23 mouse cellular contexts compared by ENCODE assay signal in the genomic region with DNA sequence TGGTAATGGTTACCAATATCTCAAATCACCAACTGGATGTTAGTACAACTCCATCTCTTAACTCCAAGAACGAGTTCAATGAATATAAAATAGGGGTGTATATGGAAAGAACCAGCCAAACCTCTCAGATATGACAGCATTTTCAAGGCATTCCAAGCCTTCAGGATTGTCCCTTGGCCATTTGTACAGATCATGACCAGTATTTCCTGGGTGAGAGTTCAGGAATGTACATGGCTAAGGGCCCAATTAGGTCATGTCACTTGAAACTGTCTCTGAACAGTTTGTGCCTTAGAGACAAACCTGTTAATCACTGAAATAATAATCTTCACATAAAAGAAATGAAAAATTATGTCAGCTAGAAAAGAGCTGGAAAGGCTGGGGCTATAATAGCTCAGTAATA.
A peak's percentile ranks its signal among the peaks of the same experiment; 100 is the strongest.
DNase-seq lines count a peak whose midpoint lies in the region; ATAC-seq and TF ChIP-seq lines count a peak whose summit lies in the region.
"Had no signal": no experiment of that assay in that cellular context is flagged by ENCODE, and none has a peak within 500 bp of the region (broad histone marks: within the 10 kb centered on the region; RNA-seq: fewer than 3 reads in every experiment).

No protein-coding gene starts in this region.

- no peak overlapping the region for H3K4me3 ChIP-seq in heart, postnatal 0 days (ENCODE audit: low read depth, low read length)
- no peak overlapping the region for H3K4me3 ChIP-seq in heart, embryonic 12.5 days
- no peak overlapping the region for H3K4me3 ChIP-seq in kidney, embryonic 16.5 days (ENCODE audit: low read length)
- H3K4me3 ChIP-seq: embryonic facial prominence, embryonic 13.5 days; erythroblast, embryonic 14.5 days; forebrain, embryonic 12.5 days; heart, embryonic 10.5 days; liver, embryonic 12.5 days; midbrain, embryonic 13.5 days had no signal

- H3K36me3 ChIP-seq in heart, postnatal 0 days (replicated peaks; ENCODE audit: control insufficient read depth, insufficient read depth, low read length): no peaks in the 10 kb centered on the region
- no peaks in the 10 kb centered on the region for H3K36me3 ChIP-seq in heart, embryonic 12.5 days
- H3K36me3 ChIP-seq in kidney, embryonic 16.5 days (ENCODE audit: insufficient read depth, low read length): no peaks in the 10 kb centered on the region
- H3K36me3 ChIP-seq: embryonic facial prominence, embryonic 13.5 days; forebrain, embryonic 12.5 days; heart, embryonic 10.5 days; liver, embryonic 12.5 days; midbrain, embryonic 13.5 days had no signal

- H3K9me3 ChIP-seq in heart, postnatal 0 days (replicated peaks; ENCODE audit: control insufficient read depth, low read length): no peaks in the 10 kb centered on the region
- H3K9me3 ChIP-seq in heart, embryonic 12.5 days (replicated peaks): no peaks in the 10 kb centered on the region
- no peaks in the 10 kb centered on the region for H3K9me3 ChIP-seq in kidney, embryonic 16.5 days (ENCODE audit: low read length)
- H3K9me3 ChIP-seq: embryonic facial prominence, embryonic 13.5 days; forebrain, embryonic 12.5 days; heart, embryonic 10.5 days; liver, embryonic 12.5 days; midbrain, embryonic 13.5 days had no signal

- H3K9ac ChIP-seq in heart, postnatal 0 days (replicated peaks; ENCODE audit: low read depth, low read length): no peak overlapping the region
- no peak overlapping the region for H3K9ac ChIP-seq in heart, embryonic 12.5 days
- H3K9ac ChIP-seq in kidney, embryonic 16.5 days (replicated peaks; ENCODE audit: low read length): no peak overlapping the region
- H3K9ac ChIP-seq: embryonic facial prominence, embryonic 13.5 days; forebrain, embryonic 12.5 days; hindbrain, embryonic 14.5 days; liver, embryonic 12.5 days; midbrain, embryonic 13.5 days had no signal

- no peak for TF ChIP-seq CTCF in heart, postnatal 0 days (IDR thresholded peaks at IDR 0.05; ENCODE audit: low read depth)

- no peak for DNase-seq in heart, postnatal 0 days (ENCODE audit: low spot score)
- DNase-seq in kidney, postnatal 4 days: no peak
- peak; percentile 33 for DNase-seq in 3T3-L1 (ENCODE audit: low read depth, low spot score)
- DNase-seq in adipocyte (ENCODE audit: low spot score): peak; percentile 42
- DNase-seq in embryo, embryonic 11 days: no peak
- DNase-seq: cerebellum, adult 18-20 months; cerebellum, postnatal 25 days; heart, postnatal 4 days; layer of hippocampus, postnatal 36 days; lung, adult 18-20 months; lung, postnatal 14 days; right cerebral cortex, postnatal 14 days; spleen, adult 18-20 months had no signal

- H3K4me1 ChIP-seq in heart, postnatal 0 days (ENCODE audit: control insufficient read depth, insufficient read depth): peaks cover 28% of the 10 kb centered on the region
- H3K4me1 ChIP-seq in heart, embryonic 12.5 days (replicated peaks): peaks cover 46% of the 10 kb centered on the region
- 0 out of 2 replicates have a peak, but pooled peaks cover 4% of the 10 kb centered on the region for H3K4me1 ChIP-seq in kidney, embryonic 16.5 days (ENCODE audit: insufficient read depth, low read length)
- H3K4me1 ChIP-seq: embryonic facial prominence, embryonic 13.5 days; liver, embryonic 12.5 days had no signal

- no peak for TF ChIP-seq EP300 in heart, postnatal 0 days (IDR thresholded peaks at IDR 0.05; ENCODE audit: low read depth)

- no peak for ATAC-seq in heart, postnatal 0 days (ENCODE audit: insufficient read depth, low read depth)
- no peak for ATAC-seq in heart, embryonic 12.5 days (ENCODE audit: insufficient number of reproducible peaks, low FRiP score)
- no peak for ATAC-seq in kidney, embryonic 16.5 days (ENCODE audit: low FRiP score, low TSS enrichment)
- ATAC-seq: inflammation-experienced regulatory T-cells, adult 6 months; liver, embryonic 12.5 days; midbrain, embryonic 13.5 days had no signal

- no peak overlapping the region for H3K4me2 ChIP-seq in heart, postnatal 0 days (ENCODE audit: low read depth, low read length)
- H3K4me2 ChIP-seq in heart, embryonic 12.5 days: no peak overlapping the region
- H3K4me2 ChIP-seq in kidney, embryonic 16.5 days (replicated peaks; ENCODE audit: low read depth, low read length): no peak overlapping the region
- H3K4me2 ChIP-seq: embryonic facial prominence, embryonic 13.5 days; forebrain, embryonic 12.5 days; hindbrain, embryonic 14.5 days; liver, embryonic 12.5 days; midbrain, embryonic 13.5 days had no signal

- H3K27ac ChIP-seq in heart, postnatal 0 days (ENCODE audit: low read depth): peak overlapping the region; percentile 73; the same call in 1 of the 2 replicates
- H3K27ac ChIP-seq in heart, embryonic 12.5 days (ENCODE audit: poor library complexity, severe bottlenecking): no peak overlapping the region
- H3K27ac ChIP-seq in kidney, embryonic 16.5 days (ENCODE audit: low read length): 0 out of 2 replicates have a peak overlapping the region, but pooled peaks have one; percentile 45
- H3K27ac ChIP-seq: embryonic facial prominence, embryonic 13.5 days; forebrain, embryonic 12.5 days; heart, embryonic 10.5 days; liver, embryonic 12.5 days; midbrain, embryonic 13.5 days had no signal

- 65% methylated on average over 1 of the region's 1 CpGs for WGBS in heart, postnatal 0 days
- WGBS in heart, embryonic 12.5 days: 69% methylated on average over 1 of the region's 1 CpGs
- 78% methylated on average over 1 of the region's 1 CpGs for WGBS in kidney, embryonic 16.5 days

- no peaks in the 10 kb centered on the region for H3K27me3 ChIP-seq in heart, postnatal 0 days (ENCODE audit: control insufficient read depth, insufficient read depth, low read length)
- no peaks in the 10 kb centered on the region for H3K27me3 ChIP-seq in heart, embryonic 12.5 days (replicated peaks)
- no peaks in the 10 kb centered on the region for H3K27me3 ChIP-seq in kidney, embryonic 16.5 days (ENCODE audit: insufficient read depth, low read length)
- H3K27me3 ChIP-seq: embryonic facial prominence, embryonic 13.5 days; forebrain, embryonic 12.5 days; liver, embryonic 12.5 days; midbrain, embryonic 13.5 days had no signal

Comparison
In these comparisons a context has a peak if more than half of its experiments do, and no peak if none do; other contexts are left out.
1. DNase-seq: peak in 3T3-L1 (single experiment) and adipocyte (single experiment); none in heart, postnatal 0 days (single experiment), kidney, postnatal 4 days (0 of 2) and embryo, embryonic 11 days (single experiment).